Mouse (Mus musculus) CH12.LX (cell line): ENCODE measurements at regions not wholly inside any gene's neighbourhood (a gene's known extent, or its start where the extent isn't known, plus 50 kb on each side); places are given as distances from the start of the nearest gene placed in this dataset.

ENCODE experiments used
- DNase-seq: peaks from one replicate; pipeline ENCODE4 v3.0.0-alpha.2; 2013; ENCODE audit errors: extremely low read depth
- H3K27ac ChIP-seq: 2 replicates; pipeline ENCODE4 v1.5.1; 2012; ENCODE audit warnings: low read depth, mild to moderate bottlenecking, control low read depth, moderate library complexity; ENCODE audit not compliant: insufficient read depth
- H3K27me3 ChIP-seq: replicated peaks from 2 replicates; pipeline ENCODE3; 2012; ENCODE audit warnings: inconsistent platforms
- H3K36me3 ChIP-seq, 2 experiments: replicated peaks in 1 of 2; 2 replicates each; pipeline versions ENCODE3 to v1.6.1; 2012; ENCODE audit warnings: inconsistent platforms in 1 of 2, low read length in 1 of 2, mild to moderate bottlenecking in 1 of 2, mixed read lengths in 1 of 2, moderate library complexity in 1 of 2; ENCODE audit not compliant: control insufficient read depth in 1 of 2, insufficient read depth in 1 of 2
- H3K4me1 ChIP-seq, 2 experiments: 2 replicates each; pipeline ENCODE4 v1.6.1; 2012; ENCODE audit warnings: inconsistent platforms in 1 of 2, moderate library complexity in 1 of 2; ENCODE audit not compliant: insufficient read depth in 2 of 2, control insufficient read depth in 1 of 2
- H3K4me2 ChIP-seq: 2 replicates; pipeline ENCODE4 v1.6.1; 2012; ENCODE audit warnings: low read depth, mild to moderate bottlenecking, control low read depth; ENCODE audit not compliant: poor library complexity, insufficient read depth, severe bottlenecking
- H3K4me3 ChIP-seq, 3 experiments: fragments of 150-350 bp in 1 of 3; sonication (generic) in 1 of 3; replicated peaks in 1 of 3; 2 replicates each; pipeline versions ENCODE3 to v1.5.1; 2011 to 2012; ENCODE audit warnings: low read depth in 2 of 3, low read length in 2 of 3, mild to moderate bottlenecking in 2 of 3, moderate library complexity in 2 of 3, control low read depth in 1 of 3, improper control_type of control experiment in 1 of 3, inconsistent platforms in 1 of 3, mixed read lengths in 1 of 3; ENCODE audit not compliant: poor library complexity in 1 of 3
- H3K79me2 ChIP-seq: replicated peaks from 2 replicates; pipeline ENCODE4 v1.6.1; 2012; ENCODE audit warnings: mild to moderate bottlenecking, moderate library complexity; ENCODE audit not compliant: control insufficient read depth, poor library complexity, insufficient read depth, severe bottlenecking; ENCODE audit errors: extremely low read depth
- H3K9ac ChIP-seq: 2 replicates; pipeline ENCODE4 v1.6.1; 2012; ENCODE audit warnings: low read depth, mild to moderate bottlenecking, control low read depth, moderate library complexity; ENCODE audit not compliant: insufficient read depth
- H3K9me3 ChIP-seq: replicated peaks from 2 replicates; pipeline ENCODE3; 2012; ENCODE audit warnings: low read length, inconsistent platforms, mixed read lengths
- BHLHE40 ChIP-seq: IDR thresholded peaks from 2 replicates; pipeline ENCODE4 v1.6.1; 2011; ENCODE audit warnings: mild to moderate bottlenecking, low read depth, low read length, improper control_type of control experiment
- CHD2 ChIP-seq: IDR thresholded peaks from 2 replicates; pipeline ENCODE4 v1.6.1; 2011; ENCODE audit warnings: low read length, improper control_type of control experiment
- CTCF ChIP-seq, 2 experiments: IDR thresholded peaks in 1 of 2; conservative IDR thresholded peaks in 1 of 2; 2 replicates each; pipeline ENCODE4 v1.5.1; 2011 to 2012; ENCODE audit warnings: low read depth in 2 of 2, low read length in 2 of 2, improper control_type of control experiment in 1 of 2, inconsistent platforms in 1 of 2, mild to moderate bottlenecking in 1 of 2, moderate library complexity in 1 of 2
- E2F4 ChIP-seq: IDR thresholded peaks from 2 replicates; pipeline ENCODE4 v1.6.1; 2011; ENCODE audit warnings: low read depth, low read length, improper control_type of control experiment; ENCODE audit not compliant: insufficient replicate concordance
- ELF1 ChIP-seq: IDR thresholded peaks from 2 replicates; pipeline ENCODE4 v1.6.1; 2014; ENCODE audit warnings: low read depth, mild to moderate bottlenecking, inconsistent platforms, low read length, improper control_type of control experiment
- EP300 ChIP-seq: IDR thresholded peaks from 2 replicates; pipeline ENCODE4 v1.6.1; 2011; ENCODE audit warnings: low read length, improper control_type of control experiment
- ETS1 ChIP-seq: conservative IDR thresholded peaks from 2 replicates; pipeline ENCODE4 v1.6.1; 2012; ENCODE audit warnings: low read depth, mild to moderate bottlenecking, inconsistent platforms, low read length, improper control_type of control experiment, moderate library complexity
- GABPA ChIP-seq: IDR thresholded peaks from 2 replicates; pipeline ENCODE4 v1.6.1; 2012; ENCODE audit warnings: low read depth, low read length, improper control_type of control experiment, inconsistent platforms; ENCODE audit not compliant: insufficient replicate concordance
- IRF4 ChIP-seq: IDR thresholded peaks from 2 replicates; pipeline ENCODE4 v1.6.1; 2014; ENCODE audit warnings: low read depth, mild to moderate bottlenecking, inconsistent platforms, low read length, improper control_type of control experiment
- KAT2A ChIP-seq: IDR thresholded peaks from 2 replicates; pipeline ENCODE4 v1.6.1; 2012; ENCODE audit warnings: low read length, improper control_type of control experiment, inconsistent platforms; ENCODE audit not compliant: insufficient replicate concordance
- MAFK ChIP-seq: IDR thresholded peaks from 2 replicates; pipeline ENCODE4 v1.6.1; 2011; ENCODE audit warnings: low read length, improper control_type of control experiment; ENCODE audit not compliant: insufficient replicate concordance
- MAX ChIP-seq: IDR thresholded peaks from 2 replicates; pipeline ENCODE4 v1.6.1; 2011; ENCODE audit warnings: low read length, improper control_type of control experiment
- MAZ ChIP-seq: IDR thresholded peaks from 2 replicates; pipeline ENCODE4 v1.6.1; 2012; ENCODE audit warnings: low read depth, mild to moderate bottlenecking, inconsistent platforms, low read length, improper control_type of control experiment, moderate library complexity
- MYC ChIP-seq: IDR thresholded peaks from 2 replicates; pipeline ENCODE4 v1.6.1; 2011; ENCODE audit warnings: low read depth, mild to moderate bottlenecking, improper control_type of control experiment, low read length
- NELFE ChIP-seq: IDR thresholded peaks from 2 replicates; pipeline ENCODE4 v1.6.1; 2011; ENCODE audit warnings: low read depth, low read length, improper control_type of control experiment
- NRF1 ChIP-seq: IDR thresholded peaks from 2 replicates; pipeline ENCODE4 v1.6.1; 2014; ENCODE audit warnings: low read depth, mild to moderate bottlenecking, inconsistent platforms, low read length, improper control_type of control experiment, moderate library complexity
- PAX5 ChIP-seq: IDR thresholded peaks from 2 replicates; pipeline ENCODE4 v1.6.1; 2012; ENCODE audit warnings: low read length, inconsistent platforms, mixed read lengths
- POLR2AphosphoS2 ChIP-seq: IDR thresholded peaks from 2 replicates; pipeline ENCODE4 v1.6.1; 2011; ENCODE audit warnings: low read depth, low read length, improper control_type of control experiment
- RAD21 ChIP-seq: IDR thresholded peaks from 2 replicates; pipeline ENCODE4 v1.6.1; 2011; ENCODE audit warnings: low read depth, mild to moderate bottlenecking, low read length, improper control_type of control experiment, moderate library complexity
- RCOR1 ChIP-seq: conservative IDR thresholded peaks from 2 replicates; pipeline ENCODE4 v1.6.1; 2012; ENCODE audit warnings: low read depth, mild to moderate bottlenecking, inconsistent platforms, low read length, improper control_type of control experiment
- SIN3A ChIP-seq: IDR thresholded peaks from 2 replicates; pipeline ENCODE4 v1.6.1; 2012; ENCODE audit warnings: low read length, improper control_type of control experiment, inconsistent platforms
- SMC3 ChIP-seq: IDR thresholded peaks from 2 replicates; pipeline ENCODE4 v1.6.1; 2011; ENCODE audit warnings: low read depth, low read length, improper control_type of control experiment
- TBP ChIP-seq: conservative IDR thresholded peaks from 2 replicates; pipeline ENCODE4 v1.6.1; 2011; ENCODE audit warnings: low read depth, low read length, improper control_type of control experiment
- TCF12 ChIP-seq: IDR thresholded peaks from 2 replicates; pipeline ENCODE4 v1.6.1; 2014; ENCODE audit warnings: low read depth, mild to moderate bottlenecking, inconsistent platforms, low read length, improper control_type of control experiment
- ZC3H11A ChIP-seq: IDR thresholded peaks from 2 replicates; pipeline ENCODE4 v1.6.1; 2012; ENCODE audit warnings: low read depth, mild to moderate bottlenecking, inconsistent platforms, low read length, improper control_type of control experiment
- ZMIZ1 ChIP-seq: IDR thresholded peaks from 2 replicates; pipeline ENCODE4 v1.6.1; 2012; ENCODE audit warnings: low read depth, mild to moderate bottlenecking, inconsistent platforms, low read length, improper control_type of control experiment
- dilution Hi-C: fragments of 300-500 bp; cut with MboI; formaldehyde crosslinking; loops from 2 replicates; pipeline ENCODE4 v1.14.3; 2020; ENCODE audit warnings: low sequenced_read_pairs; ENCODE audit not compliant: extremely low pct_unique_long_range_greater_than_20kb, extremely low pct_ligation_motif_present
- in situ Hi-C: fragments of 300-500 bp; cut with MboI; formaldehyde crosslinking; loops from 3 replicates; pipeline ENCODE4 v1.14.3; 2019; ENCODE audit warnings: low sequenced_read_pairs, low pct_ligation_motif_present, low pct_unique_long_range_greater_than_20kb, mixed read lengths

DNA sequence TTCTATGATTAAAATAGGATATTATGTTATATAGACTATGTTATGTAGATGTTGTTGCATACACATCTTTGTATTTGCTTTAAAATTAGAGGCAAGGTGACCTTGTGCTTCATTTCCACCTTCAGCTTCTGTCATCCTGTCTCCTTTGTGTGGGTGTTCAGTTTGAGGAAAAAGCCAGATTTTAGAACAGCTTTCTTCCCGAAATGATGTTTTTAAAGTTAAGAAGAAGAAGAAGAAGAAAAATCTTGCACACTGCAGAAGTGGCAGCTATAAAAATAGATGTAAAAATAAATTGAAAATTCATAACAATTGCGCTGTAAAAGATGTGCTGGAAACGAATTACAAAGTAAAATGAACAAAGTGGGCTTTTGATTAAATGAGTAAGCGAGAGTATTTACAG, 249.5 kb upstream of the Kcnq5 start:
- Histone ChIP-seq H3K4me1 (no peaks in the 10 kb centered on the region), H3K4me3 (no peak overlapping the region), H3K36me3 (no peaks in the 10 kb centered on the region), H3K79me2 (no peaks in the 10 kb centered on the region), H3K4me2 (no peak overlapping the region), H3K9me3 (no peaks in the 10 kb centered on the region), H3K27me3 (no peaks in the 10 kb centered on the region), H3K9ac (no peak overlapping the region), H3K27ac (no peak overlapping the region)
- TF ChIP-seq GABPA = no peak
- no peak for TF ChIP-seq CTCF (conservative IDR thresholded peaks at IDR 0.05 in 1 of 2, IDR thresholded peaks at IDR 0.05 in 1 of 2; ENCODE audit: low read depth in 2 of 2, low read length in 2 of 2)
- no peak for TF ChIP-seq ELF1
- no peak for TF ChIP-seq ETS1
- TF ChIP-seq SIN3A = no peak
- TF ChIP-seq TBP = no peak
- TF ChIP-seq EP300 = no peak
- TF ChIP-seq SMC3 = no peak
- no peak for TF ChIP-seq MAX
- no peak for TF ChIP-seq ZMIZ1
- no peak for TF ChIP-seq MAZ
- no peak for TF ChIP-seq RAD21
- TF ChIP-seq CHD2 = no peak
- TF ChIP-seq PAX5 = no peak
- dilution Hi-C loops (no loop called here), in situ Hi-C loops (no loop called here)
- DNase-seq = no peak

DNA sequence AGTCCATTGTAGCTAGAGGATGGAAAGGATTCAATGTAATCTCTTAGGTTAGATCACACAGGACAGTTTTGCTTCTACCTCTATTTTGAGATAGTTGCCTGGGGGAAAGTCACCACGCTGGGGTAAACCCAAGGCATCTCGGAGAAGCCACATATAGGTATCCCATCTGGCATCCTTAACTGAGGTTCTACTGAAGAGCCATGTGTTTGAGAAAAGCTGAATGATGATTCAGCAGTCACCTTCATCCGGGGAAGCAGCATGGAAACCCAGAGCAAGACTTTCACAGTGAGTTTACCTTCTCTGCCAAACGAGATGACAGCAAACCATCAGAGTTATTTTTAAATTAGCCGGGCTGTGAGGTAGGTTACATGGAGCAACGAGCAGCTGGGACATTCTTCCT, 248.9 kb upstream of the Kcnq5 start:
- H3K9me3 ChIP-seq = no peaks in the 10 kb centered on the region
- no peak for TF ChIP-seq KAT2A
- no peak for TF ChIP-seq E2F4
- no peak for TF ChIP-seq ZC3H11A
- TF ChIP-seq RCOR1 = no peak
- TF ChIP-seq NRF1 = no peak
- TF ChIP-seq MYC = no peak
- no peak for TF ChIP-seq PAX5
- no peak for TF ChIP-seq ELF1
- no peak for TF ChIP-seq CHD2
- no peak for TF ChIP-seq TCF12
- no peak for TF ChIP-seq NELFE
- TF ChIP-seq IRF4 = no peak
- TF ChIP-seq SIN3A = no peak
- no peak for TF ChIP-seq MAFK
- TF ChIP-seq SMC3 = no peak
- no peak for TF ChIP-seq BHLHE40
- TF ChIP-seq POLR2AphosphoS2 = no peak
- TF ChIP-seq TBP = no peak
- no peak for TF ChIP-seq MAZ
- no peak for TF ChIP-seq RAD21
- H3K4me2 ChIP-seq = no peak overlapping the region
- DNase-seq = no peak
- no peak overlapping the region for H3K9ac ChIP-seq
- no peak overlapping the region for H3K27ac ChIP-seq
- no peaks in the 10 kb centered on the region for H3K27me3 ChIP-seq
- dilution Hi-C loops = no loop called here
- no peaks in the 10 kb centered on the region for H3K36me3 ChIP-seq
- H3K4me1 ChIP-seq = no peaks in the 10 kb centered on the region
- H3K4me3 ChIP-seq = no peak overlapping the region
- H3K79me2 ChIP-seq = no peaks in the 10 kb centered on the region
- in situ Hi-C loops = no loop called here
